Mouse (Mus musculus) neutrophil, adult 83 days (primary cell): ENCODE data around the gene Rassf2. TPM values are rescaled to one million over a fixed set of nuclear protein-coding genes. Genes with fewer than 3 reads are reported as not detected.

Experiments used
- total RNA-seq, 2 experiments: library from RNA; stranded (reverse); gene quantifications; one replicate each; pipeline ENCODE4 v1.2.4; 2023

Rassf2 gene
- total RNA-seq, result 100 to 1,000 TPM; 133 to 138 TPM

DNA sequence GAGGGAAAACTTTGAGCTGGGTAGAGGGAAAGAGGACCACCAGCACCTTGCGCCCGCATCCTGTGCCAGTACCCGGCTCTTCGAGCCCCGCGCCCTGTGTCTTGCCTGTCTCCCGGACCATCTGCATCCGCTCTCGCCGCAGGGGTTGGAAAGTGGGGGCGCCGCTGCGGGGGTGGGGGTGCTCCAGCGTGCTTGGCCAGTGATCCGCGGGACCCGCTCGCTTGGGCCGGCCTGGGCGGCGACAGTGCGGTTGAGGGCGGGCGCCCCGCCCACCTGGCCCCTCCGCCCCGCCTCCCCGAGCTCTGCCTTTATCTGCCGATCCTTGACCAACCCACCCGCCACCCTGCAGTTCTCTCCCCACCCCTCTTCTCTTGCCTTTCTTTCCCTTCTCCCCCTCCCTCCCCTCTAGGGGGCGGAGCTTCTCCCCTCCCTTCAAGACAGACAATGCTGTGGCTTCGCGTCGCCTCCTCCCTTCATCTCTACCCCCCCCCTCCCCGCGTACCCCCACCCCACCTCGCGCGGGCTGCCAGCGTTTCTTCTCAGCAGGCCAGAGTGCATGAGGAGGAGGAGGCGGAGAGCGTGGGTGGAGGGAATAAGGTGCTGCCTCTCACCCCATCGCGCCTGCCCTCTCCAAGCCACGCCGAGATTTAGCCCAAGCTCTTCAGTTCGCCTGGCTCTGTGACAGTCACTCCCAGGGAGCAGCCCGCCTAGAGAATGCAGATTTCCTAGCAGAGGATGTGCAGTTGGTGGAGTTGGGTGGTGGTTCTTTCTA is at the start of gene Rassf2:
TSS of gene Rassf2 (minus strand) at position 613 of the 772 bp plus-strand sequence.

DNA sequence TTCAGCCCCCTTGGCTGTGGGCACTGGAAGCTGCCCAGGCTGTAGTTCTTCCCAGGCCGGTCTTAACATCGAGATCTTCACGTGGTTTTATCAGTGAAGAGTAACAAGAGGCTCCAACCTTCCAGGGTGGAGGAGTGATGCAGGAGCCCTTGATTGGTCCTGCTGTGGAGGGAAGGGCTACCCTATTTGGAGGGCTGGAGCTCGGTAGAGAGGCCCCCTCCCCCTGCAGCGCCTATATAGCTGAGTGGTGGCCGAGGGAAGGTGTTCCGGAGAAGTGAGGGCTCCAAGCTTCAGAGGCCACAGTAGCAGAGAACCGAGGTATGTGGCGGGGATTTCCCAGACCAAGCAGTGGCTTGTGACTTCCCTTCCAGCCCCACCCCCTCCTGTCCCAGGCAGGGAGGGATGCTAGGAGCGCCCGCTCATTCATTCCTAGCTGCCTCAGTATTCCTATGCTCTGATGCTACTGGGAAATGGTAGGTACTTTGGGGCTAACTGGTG is 79.4 kb downstream of the Rassf2 start, which contains the start of gene Prnd:
TSS of gene Prnd (plus strand) at position 264 of the 498 bp plus-strand sequence.

Other genes with a start within 250 kb of the Rassf2 start
- gene Erv3, start 170.5 kb downstream of the Rassf2 start, total RNA-seq, result not detected
- 10 to 100 TPM; 10.6 to 15.1 TPM for gene Prnp, start 120.3 kb downstream of the Rassf2 start, total RNA-seq
- not detected for gene Prn, start 120.3 kb downstream of the Rassf2 start, total RNA-seq
- gene Prnd, start 79.4 kb downstream of the Rassf2 start, total RNA-seq, result not detected
- gene Slc23a2, start 114.8 kb upstream of the Rassf2 start, total RNA-seq, result 10 to 100 TPM; 11.9 to 13.0 TPM
- 10 to 100 TPM; 33.4 to 44.1 TPM for gene Tmem230, start 217.5 kb upstream of the Rassf2 start, total RNA-seq
- gene Pcna, start 223.1 kb upstream of the Rassf2 start, total RNA-seq, result 100 to 1,000 TPM; 296 to 361 TPM
- 10 to 100 TPM; 84.6 to 93.0 TPM for gene Cds2, start 232.9 kb upstream of the Rassf2 start, total RNA-seq